Mouse (Mus musculus) leukemia stem cell, adult 10-12 weeks (primary cell): ENCODE data around the gene Pcx. TPM values are rescaled to one million over a fixed set of nuclear protein-coding genes. Genes with fewer than 3 reads are reported as not detected.

ENCODE experiments used
- polyA plus RNA-seq: library from polyadenylated mRNA; stranded (reverse); fragments of >175 nt; gene quantifications from 2 replicates; pipeline ENCODE4 v1.2.3, GENCODE M21; 2012; ENCODE audit warnings: low replicate concordance

The Pcx gene
- polyA plus RNA-seq = 18.9 and 31.7 TPM in 2 replicates

DNA sequence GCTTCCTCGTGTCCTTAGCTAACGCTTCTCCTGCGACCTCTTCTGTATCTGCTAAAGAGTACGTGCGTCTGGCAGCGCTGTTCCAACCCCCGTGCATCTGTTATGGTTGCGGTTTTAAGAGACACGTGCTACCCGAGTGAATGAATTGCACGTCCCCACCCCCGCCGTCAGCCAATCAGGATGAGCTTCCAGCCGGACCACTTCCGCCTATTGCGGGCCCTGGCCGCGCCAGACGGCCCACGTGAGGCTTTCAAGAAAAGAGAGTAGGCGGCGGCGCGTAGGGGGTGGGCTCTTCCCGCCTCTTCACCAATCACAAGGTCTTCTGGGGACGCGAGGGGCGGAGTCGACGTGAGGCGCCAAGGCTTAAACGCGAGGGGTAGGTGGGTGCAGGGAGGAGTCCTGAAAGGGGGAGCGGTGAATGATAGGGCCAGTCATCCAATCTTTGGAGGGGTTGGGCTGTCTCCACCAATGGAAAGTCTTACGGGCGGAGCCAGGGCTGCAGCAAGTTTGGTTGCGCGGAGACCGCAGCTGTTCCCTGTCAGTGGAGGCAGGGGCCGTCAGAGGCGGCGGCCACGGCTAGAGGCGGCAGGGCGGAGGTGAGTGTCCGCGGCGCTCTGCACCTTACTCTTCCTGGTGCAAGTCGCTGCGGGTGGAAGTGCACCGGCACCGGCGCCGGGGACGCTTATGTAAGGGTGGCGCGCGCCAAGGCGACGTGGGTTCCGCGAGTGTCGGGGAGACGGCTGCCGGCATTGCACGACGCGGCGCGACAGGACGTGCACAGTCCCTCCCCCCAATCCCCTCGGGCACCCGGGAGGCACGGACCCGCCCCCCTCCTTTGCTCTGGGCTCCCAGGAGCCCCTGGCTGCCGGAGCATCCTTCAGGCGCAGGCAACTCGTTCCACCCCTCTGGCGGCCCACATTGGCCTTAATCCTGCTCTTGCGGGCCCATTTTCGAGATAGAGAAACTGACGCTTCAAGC, at the start of gene Pcx:
Gene Pcx, plus strand, starts transcription at position 487 of the 978 bp plus-strand sequence.

GRCm38 (mm10) chr19:4477345-4478189, 32.7 kb upstream of the Pcx start, which contains the start of gene Syt12:
Gene Syt12 (minus strand): TSS chr19:4477447.

GRCm38 (mm10) chr19:4498062-4498933, 12.0 kb upstream of the Pcx start, which contains the start of gene 2010003K11Rik:
Gene 2010003K11Rik (minus strand): TSS chr19:4498583.

DNA sequence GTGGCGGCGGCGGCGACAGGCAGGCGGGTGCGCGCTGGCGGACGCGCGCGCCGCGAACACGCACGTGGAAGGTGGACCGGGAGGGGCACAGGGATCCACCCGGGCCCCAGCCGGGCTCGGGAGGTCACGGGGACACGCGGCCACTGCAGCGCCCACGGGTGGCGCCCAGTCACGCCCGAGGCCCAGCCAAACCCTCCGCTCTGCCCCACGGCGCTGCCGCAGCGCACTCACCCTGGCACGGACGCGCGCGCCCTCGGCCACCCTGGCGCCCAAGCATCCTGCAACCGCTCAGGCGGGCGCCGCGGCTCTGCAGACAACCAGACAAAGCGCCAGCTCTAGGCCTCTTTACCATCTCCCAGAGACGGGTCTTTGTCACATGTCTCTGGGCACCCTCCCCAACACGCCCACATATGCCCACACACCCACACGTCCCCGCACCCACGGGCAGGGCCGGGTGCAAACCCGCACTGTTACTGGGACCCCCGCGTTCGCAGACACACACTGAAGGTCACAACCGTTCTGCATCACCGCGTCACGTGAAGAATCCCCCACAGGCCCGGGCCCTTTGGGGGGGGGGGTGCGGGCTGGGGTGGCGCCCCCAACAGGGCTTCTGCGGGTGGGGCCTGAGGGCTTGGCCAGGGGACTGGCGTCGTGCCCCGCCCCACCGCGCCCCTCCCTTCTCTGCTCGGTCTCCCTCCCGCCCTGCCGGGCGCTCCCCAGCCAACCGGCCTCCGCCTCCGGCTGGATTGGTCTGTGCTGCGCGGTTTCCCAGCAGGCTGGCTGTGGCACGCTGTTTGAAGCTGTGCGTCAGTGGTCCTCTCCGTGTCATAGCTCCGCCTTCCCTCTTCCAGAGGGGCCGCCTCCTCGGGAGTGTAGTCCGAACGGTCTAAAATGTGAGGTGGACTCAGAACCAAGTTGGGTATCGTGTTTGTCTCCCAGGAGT, 105.2 kb downstream of the Pcx start, which contains the start of gene Lrfn4:
Gene Lrfn4, minus strand, starts transcription at position 517 of the 943 bp plus-strand sequence.

GRCm38 (mm10) chr19:4625179-4625828, 115.0 kb downstream of the Pcx start, which contains the start of gene Rce1:
Gene Rce1 (minus strand): TSS chr19:4625641.

Other genes with a start within 250 kb of the Pcx start
- gene Ssh3, start 241.3 kb upstream of the Pcx start, polyA plus RNA-seq = 5.1 and 6.5 TPM in 2 replicates
- gene Ankrd13d, start 227.3 kb upstream of the Pcx start, polyA plus RNA-seq = 7.3 and 8.3 TPM in 2 replicates
- 462 and 498 TPM in 2 replicates for gene Grk2, start 204.2 kb upstream of the Pcx start, polyA plus RNA-seq
- 52.8 and 66.9 TPM in 2 replicates for gene Kdm2a, start 112.2 kb upstream of the Pcx start, polyA plus RNA-seq
- gene Rhod, start 71.0 kb upstream of the Pcx start, polyA plus RNA-seq = not detected in 2 replicates
- gene Syt12, start 33.0 kb upstream of the Pcx start, polyA plus RNA-seq = 0.09 TPM in 1 of 2 replicates, not detected in the other
- gene 2010003K11Rik, start 11.9 kb upstream of the Pcx start, polyA plus RNA-seq = not detected in 2 replicates
- gene Lrfn4, start 105.2 kb downstream of the Pcx start, polyA plus RNA-seq = 8.4 and 9.4 TPM in 2 replicates
- gene Rce1, start 115.2 kb downstream of the Pcx start, polyA plus RNA-seq = 10.5 and 69.0 TPM in 2 replicates
- gene Gm960, start 188.2 kb downstream of the Pcx start, polyA plus RNA-seq = 1.1 TPM in 1 of 2 replicates, not detected in the other
- 0.06 and 0.20 TPM in 2 replicates for gene Sptbn2, start 200.7 kb downstream of the Pcx start, polyA plus RNA-seq
- 3.1 and 4.8 TPM in 2 replicates for gene Rbm4b, start 246.0 kb downstream of the Pcx start, polyA plus RNA-seq